8 mouse cellular contexts compared by ENCODE assay signal in the genomic region with DNA sequence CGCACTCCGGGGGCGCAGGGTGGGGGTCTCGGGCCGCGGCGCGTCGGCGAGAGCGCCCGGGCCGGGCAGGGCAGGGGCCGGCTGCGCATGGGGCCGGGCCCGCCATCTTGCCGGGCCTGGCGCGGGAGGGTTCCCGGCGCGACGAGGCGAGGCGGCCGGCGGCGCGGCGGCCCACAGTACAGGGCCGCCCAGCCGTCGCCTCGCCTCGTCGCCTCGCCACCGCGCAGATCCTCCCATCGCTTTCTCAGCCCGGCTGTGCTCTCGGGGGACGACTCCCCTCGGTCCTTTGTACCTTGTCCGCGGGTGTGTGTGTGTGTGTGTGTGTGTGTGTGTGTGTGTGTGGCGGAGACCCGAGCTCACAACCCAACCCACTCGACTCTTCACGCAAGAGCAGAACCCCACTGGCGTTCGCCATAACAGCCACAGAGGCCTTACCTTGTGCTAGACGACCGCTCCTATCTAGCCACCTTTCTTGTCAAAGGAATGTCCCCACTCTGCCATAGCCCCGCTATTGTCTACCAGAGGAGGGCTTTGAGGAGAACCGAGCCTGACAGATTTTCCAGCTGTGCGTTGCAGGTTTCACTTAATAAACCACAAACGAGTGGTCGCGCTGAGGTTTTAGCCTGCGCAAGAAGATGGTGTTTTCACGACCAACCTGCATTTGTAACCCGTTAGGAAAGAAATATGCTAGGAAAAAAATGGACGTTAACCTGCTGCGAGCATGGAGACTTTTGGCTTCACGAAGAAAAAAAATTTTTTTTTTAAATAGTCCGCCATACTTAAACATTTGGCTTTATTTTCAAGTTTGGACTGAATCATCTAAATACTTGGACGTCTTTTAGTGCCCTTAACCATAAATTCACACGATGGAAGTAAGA. TPM values are rescaled to one million over a fixed set of nuclear protein-coding genes. Genes with fewer than 3 reads are reported as not detected.
A peak's percentile ranks its signal among the peaks of the same experiment; 100 is the strongest.
DNase-seq lines count a peak whose midpoint lies in the region; ATAC-seq and TF ChIP-seq lines count a peak whose summit lies in the region.

No protein-coding gene starts in this region.

- dilution Hi-C loops in CH12.LX (cut with MboI; ENCODE audit: extremely low pct_ligation_motif_present, extremely low pct_unique_long_range_greater_than_20kb, low sequenced_read_pairs): no loop called here

- peaks cover 21% of the 10 kb centered on the region for H3K9me3 ChIP-seq in CH12.LX (replicated peaks; ENCODE audit: low read length)
- no peaks in the 10 kb centered on the region for H3K9me3 ChIP-seq in heart, embryonic 15.5 days (replicated peaks)
- 0 out of 2 replicates have a peak, but pooled peaks cover 5% of the 10 kb centered on the region for H3K9me3 ChIP-seq in liver, embryonic 12.5 days (replicated peaks)
- no peaks in the 10 kb centered on the region for H3K9me3 ChIP-seq in stomach, embryonic 15.5 days

- peak overlapping the region; percentile 71 for H3K9ac ChIP-seq in CH12.LX (ENCODE audit: insufficient read depth, low read depth)
- peak overlapping the region; percentile 94 for H3K9ac ChIP-seq in heart, embryonic 15.5 days
- H3K9ac ChIP-seq in liver, embryonic 12.5 days: peak overlapping the region; percentile 92
- H3K9ac ChIP-seq in stomach, embryonic 15.5 days: peak overlapping the region; percentile 76

- peak overlapping the region; percentile 76 for H3K27ac ChIP-seq in CH12.LX (ENCODE audit: insufficient read depth, low read depth)
- peak overlapping the region; percentile 95 for H3K27ac ChIP-seq in heart, embryonic 15.5 days
- peak overlapping the region; percentile 96 for H3K27ac ChIP-seq in liver, embryonic 12.5 days
- peak overlapping the region; percentile 93 for H3K27ac ChIP-seq in stomach, embryonic 15.5 days

- H3K4me3 ChIP-seq in CH12.LX (replicated peaks in 1 of 3; ENCODE audit: low read depth in 2 of 3, low read length in 2 of 3, poor library complexity in 1 of 3): peak overlapping the region; percentile 66 to 80 (median 74)
- H3K4me3 ChIP-seq in heart, embryonic 15.5 days: peak overlapping the region; percentile 60
- peak overlapping the region; percentile 82 for H3K4me3 ChIP-seq in liver, embryonic 12.5 days
- H3K4me3 ChIP-seq in stomach, embryonic 15.5 days (replicated peaks): peak overlapping the region; percentile 63

- H3K4me1 ChIP-seq in CH12.LX (ENCODE audit: control insufficient read depth in 1 of 2, insufficient read depth in 2 of 2): peaks cover 5 to 29% of the 10 kb centered on the region in 2 experiments
- peaks cover 13% of the 10 kb centered on the region for H3K4me1 ChIP-seq in heart, embryonic 15.5 days (replicated peaks)
- H3K4me1 ChIP-seq in liver, embryonic 12.5 days: peaks cover 31% of the 10 kb centered on the region
- no peaks in the 10 kb centered on the region for H3K4me1 ChIP-seq in stomach, embryonic 15.5 days

- DNase-seq in CH12.LX (ENCODE audit: extremely low read depth): peak; percentile 58
- peak; percentile 45 for DNase-seq in c-Kit-negative CD71-positive TER-119-positive erythroid progenitor cells, embryonic 14.5 days (ENCODE audit: low read depth, low spot score)
- DNase-seq in kidney, postnatal 14 days: peak; percentile 68
- peak; percentile 36 to 56 for DNase-seq in natural killer cell, adult 2 months (ENCODE audit: low spot score in 2 of 2)

- in situ Hi-C loops in CH12.LX (cut with MboI; ENCODE audit: low pct_ligation_motif_present, low pct_unique_long_range_greater_than_20kb, low sequenced_read_pairs): no loop called here

- TF ChIP-seq POLR2A in CH12.LX (IDR thresholded peaks at IDR 0.05; ENCODE audit: low read depth, low read length): 0 out of 2 replicates have a peak, but pooled peaks have one; percentile 18

- H3K4me2 ChIP-seq in CH12.LX (ENCODE audit: insufficient read depth, low read depth, poor library complexity, severe bottlenecking): no peak overlapping the region
- peak overlapping the region; percentile 85 for H3K4me2 ChIP-seq in heart, embryonic 15.5 days
- H3K4me2 ChIP-seq in liver, embryonic 12.5 days: peak overlapping the region; percentile 76
- H3K4me2 ChIP-seq in stomach, embryonic 15.5 days: peak overlapping the region; percentile 71

- no peaks in the 10 kb centered on the region for H3K36me3 ChIP-seq in CH12.LX (replicated peaks in 1 of 2; ENCODE audit: control insufficient read depth in 1 of 2, insufficient read depth in 1 of 2, low read length in 1 of 2)
- H3K36me3 ChIP-seq in heart, embryonic 15.5 days: no peaks in the 10 kb centered on the region
- peaks cover 5% of the 10 kb centered on the region; the same call in 1 of the 2 replicates for H3K36me3 ChIP-seq in liver, embryonic 12.5 days
- no peaks in the 10 kb centered on the region for H3K36me3 ChIP-seq in stomach, embryonic 15.5 days

- H3K79me2 ChIP-seq in CH12.LX (replicated peaks; ENCODE audit: control insufficient read depth, extremely low read depth, insufficient read depth, poor library complexity, severe bottlenecking): peaks cover 41% of the 10 kb centered on the region

- TF ChIP-seq RAD21 in CH12.LX (IDR thresholded peaks at IDR 0.05; ENCODE audit: low read depth, low read length): no peak

- no peak for TF ChIP-seq CTCF in CH12.LX (conservative IDR thresholded peaks at IDR 0.05 in 1 of 2, IDR thresholded peaks at IDR 0.05 in 1 of 2; ENCODE audit: low read depth in 2 of 2, low read length in 2 of 2)

- peak; percentile 69 for ATAC-seq in erythroid progenitor cell, adult 5-6 weeks (replicated peaks; ENCODE audit: low FRiP score, poor library complexity, severe bottlenecking)
- ATAC-seq in heart, embryonic 15.5 days (replicated peaks; ENCODE audit: insufficient number of reproducible peaks, insufficient read depth, low FRiP score, low read depth): peak; percentile 73; the same call in 1 of the 2 replicates
- ATAC-seq in liver, embryonic 12.5 days: peak; percentile 81
- peak; percentile 80 for ATAC-seq in stomach, embryonic 15.5 days (ENCODE audit: insufficient read depth, low FRiP score, low read depth)

- no peaks in the 10 kb centered on the region for H3K27me3 ChIP-seq in CH12.LX (replicated peaks)
- H3K27me3 ChIP-seq in heart, embryonic 15.5 days: no peaks in the 10 kb centered on the region
- no peaks in the 10 kb centered on the region for H3K27me3 ChIP-seq in liver, embryonic 12.5 days (replicated peaks)
- H3K27me3 ChIP-seq in stomach, embryonic 15.5 days (replicated peaks): no peaks in the 10 kb centered on the region

- peak; percentile 56; the same call in 1 of the 2 replicates for TF ChIP-seq EP300 in CH12.LX (IDR thresholded peaks at IDR 0.05; ENCODE audit: low read length)

- WGBS in heart, embryonic 15.5 days: under 1% methylated on average over 66 of the region's 70 CpGs
- WGBS in liver, embryonic 12.5 days (ENCODE audit: insufficient replicate concordance): under 1% methylated on average over 67 of the region's 70 CpGs
- WGBS in stomach, embryonic 15.5 days: 1% methylated on average over 65 of the region's 70 CpGs

TF ChIP-seq in CH12.LX, 34 proteins besides CTCF, POLR2A, EP300 and RAD21:
- TF ChIP-seq MAZ (IDR thresholded peaks at IDR 0.05; ENCODE audit: low read depth, low read length): no peak; the same call in 1 of the 2 replicates
- 0 out of 2 replicates have a peak, but pooled peaks have one; percentile 1 for TF ChIP-seq TBP (conservative IDR thresholded peaks at IDR 0.05; ENCODE audit: low read depth, low read length)
- peak; percentile 65; the same call in 1 of the 2 replicates for TF ChIP-seq CHD1 (IDR thresholded peaks at IDR 0.05; ENCODE audit: low read depth, low read length)
- TF ChIP-seq ZMIZ1 (IDR thresholded peaks at IDR 0.05; ENCODE audit: low read depth, low read length): peak; percentile 56; the same call in 1 of the 2 replicates
- peak; percentile 20; the same call in 1 of the 2 replicates for TF ChIP-seq NRF1 (IDR thresholded peaks at IDR 0.05; ENCODE audit: low read depth, low read length)
- no peak for TF ChIP-seq GABPA (IDR thresholded peaks at IDR 0.05; ENCODE audit: insufficient replicate concordance, low read depth, low read length)
- no peak for TF ChIP-seq MAFK (IDR thresholded peaks at IDR 0.05; ENCODE audit: insufficient replicate concordance, low read length)
- TF ChIP-seq MYC (IDR thresholded peaks at IDR 0.05; ENCODE audit: low read depth, low read length): peak; percentile 19; the same call in 1 of the 2 replicates
- 0 out of 2 replicates have a peak, but pooled peaks have one; percentile 77 for TF ChIP-seq UBTF (IDR thresholded peaks at IDR 0.05; ENCODE audit: low read depth, low read length)
- TF ChIP-seq SIN3A (IDR thresholded peaks at IDR 0.05; ENCODE audit: low read length): peak; percentile 69
- TF ChIP-seq MXI1 (IDR thresholded peaks at IDR 0.05; ENCODE audit: low read depth, low read length): peak; percentile 46; the same call in 1 of the 2 replicates
- 0 out of 2 replicates have a peak, but pooled peaks have one; percentile 5 for TF ChIP-seq TCF12 (IDR thresholded peaks at IDR 0.05; ENCODE audit: low read depth, low read length)
- peak; percentile 62; the same call in 1 of the 2 replicates for TF ChIP-seq ZNF384 (IDR thresholded peaks at IDR 0.05; ENCODE audit: low read depth, low read length)
- no peak for TF ChIP-seq ELF1 (IDR thresholded peaks at IDR 0.05; ENCODE audit: low read depth, low read length)
- no peak for TF ChIP-seq KAT2A (IDR thresholded peaks at IDR 0.05; ENCODE audit: insufficient replicate concordance, low read length)
- peak; percentile 57 for TF ChIP-seq IRF4 (IDR thresholded peaks at IDR 0.05; ENCODE audit: low read depth, low read length)

RNA-seq across cellular contexts. Expression of gene Zfp280d, which starts 0.7 kb away (rescaled TPM):
- 22.3 and 22.7 TPM in 2 replicates for total RNA-seq in CH12.LX (2012; rRNA removed)
- 35.8 and 40.2 TPM in 2 replicates for total RNA-seq in CH12.LX (2014; rRNA removed)
- polyA plus RNA-seq in CH12.LX (2012; ENCODE audit: insufficient read length, low read depth): 19.7 and 26.0 TPM in 2 replicates
- 107 and 208 TPM in 2 replicates for total RNA-seq in erythroid progenitor cell, adult 5-6 weeks (2015; ENCODE audit: low replicate concordance)
- 97.5 and 99.8 TPM in 2 replicates for total RNA-seq in erythroid progenitor cell, adult 5-6 weeks (2017; ENCODE audit: low replicate concordance)
- polyA plus RNA-seq in heart, embryonic 15.5 days (2015; fragmentation: Nextera tagmentation; extraction: Ambion mirVana): 21.3 and 24.7 TPM in 2 replicates
- 23.1 and 23.4 TPM in 2 replicates for polyA plus RNA-seq in liver, embryonic 12.5 days (2016; fragmentation: Nextera tagmentation; extraction: Ambion mirVana)
- 28.4 and 31.6 TPM in 2 replicates for polyA plus RNA-seq in stomach, embryonic 15.5 days (2015; fragmentation: Nextera tagmentation; extraction: Ambion mirVana)

Comparison
In these comparisons a context has a peak if more than half of its experiments do, and no peak if none do; other contexts are left out.
1. Peak in every context shown above with its lines: DNase-seq, ATAC-seq, H3K4me3 ChIP-seq and H3K27ac ChIP-seq.